Mouse (Mus musculus) common myeloid progenitor, adult 5-6 weeks (primary cell): ENCODE results near the gene Cxcl15. TPM values are rescaled to one million over a fixed set of nuclear protein-coding genes. Genes with fewer than 3 reads are reported as not detected.

Source experiments
- ATAC-seq: replicated peaks from 2 replicates; pipeline ENCODE4 v1.8.0; 2016; ENCODE audit warnings: low read depth, mild to moderate bottlenecking, moderate TSS enrichment, inconsistent platforms; ENCODE audit not compliant: poor library complexity, severe bottlenecking
- total RNA-seq: library from RNA; stranded (forward); fragments of 200-1000, 187-1606 nt; gene quantifications from 2 replicates; pipeline ENCODE4 v1.2.3, GENCODE M21; 2017

Gene Cxcl15
- not detected in 2 replicates for total RNA-seq

- ATAC-seq, result no peak
These were observed at the start of gene Cxcl15 for GRCm38 (mm10) chr5:90794195-90794625. Cxcl15 (plus strand) TSS chr5:90794534.

DNA sequence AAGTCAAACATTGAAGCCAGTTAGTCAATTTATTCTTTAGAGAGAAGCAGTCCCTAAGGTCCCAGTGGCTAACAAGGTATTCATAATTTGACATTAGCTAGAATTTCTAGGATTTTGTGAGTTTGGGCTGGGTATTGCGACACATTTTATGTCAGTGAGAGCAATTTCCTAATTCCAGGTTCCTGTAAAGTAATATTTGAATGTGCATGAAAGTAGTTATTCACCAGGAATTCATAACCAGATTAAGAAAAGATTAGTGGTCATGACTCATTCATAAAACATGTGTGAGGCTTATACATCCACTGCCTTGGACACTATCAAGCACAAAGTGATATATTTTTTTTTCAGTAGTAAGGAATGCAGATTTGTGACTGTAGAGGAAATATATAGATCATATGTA, 40.4 kb upstream of the Cxcl15 start:
- no peak for ATAC-seq

DNA sequence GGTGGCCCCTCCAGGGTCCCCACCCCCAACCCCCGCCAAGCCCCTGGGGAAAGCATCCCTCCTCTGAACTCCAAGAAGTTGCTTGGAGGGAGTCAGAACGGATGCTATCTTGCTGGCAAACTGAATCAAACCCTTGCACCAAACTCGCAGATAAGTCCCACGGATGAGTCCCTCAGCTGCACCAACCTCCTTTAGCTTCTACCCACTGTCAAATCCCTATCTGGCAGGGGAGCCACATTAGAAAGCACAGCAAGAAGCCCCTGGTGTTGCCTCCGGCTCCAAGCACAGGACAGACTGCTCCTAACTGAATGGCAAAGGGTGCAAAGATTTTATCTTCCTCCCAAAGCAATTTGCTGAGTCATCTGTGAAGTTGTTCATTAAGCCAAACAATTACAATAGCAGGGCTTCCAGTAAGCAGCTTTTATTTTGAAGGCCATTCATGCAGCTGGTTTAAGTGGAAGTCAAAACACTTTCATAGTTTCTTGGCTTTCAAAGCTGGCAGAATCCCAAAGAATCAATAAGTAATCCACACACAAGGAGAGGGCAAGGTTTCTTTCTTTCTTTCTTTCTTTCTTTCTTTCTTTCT, 36.2 kb upstream of the Cxcl15 start:
- peak; percentile 27 for ATAC-seq

- ATAC-seq, result peak; percentile 31
These were observed 35.0 kb upstream of the Cxcl15 start, which contains the start of gene Cxcl5 for GRCm38 (mm10) chr5:90759077-90760065. Cxcl5 (plus strand) TSS chr5:90759360.

- ATAC-seq, result no peak
These were observed 34.0 kb upstream of the Cxcl15 start for GRCm38 (mm10) chr5:90760303-90760702.

DNA sequence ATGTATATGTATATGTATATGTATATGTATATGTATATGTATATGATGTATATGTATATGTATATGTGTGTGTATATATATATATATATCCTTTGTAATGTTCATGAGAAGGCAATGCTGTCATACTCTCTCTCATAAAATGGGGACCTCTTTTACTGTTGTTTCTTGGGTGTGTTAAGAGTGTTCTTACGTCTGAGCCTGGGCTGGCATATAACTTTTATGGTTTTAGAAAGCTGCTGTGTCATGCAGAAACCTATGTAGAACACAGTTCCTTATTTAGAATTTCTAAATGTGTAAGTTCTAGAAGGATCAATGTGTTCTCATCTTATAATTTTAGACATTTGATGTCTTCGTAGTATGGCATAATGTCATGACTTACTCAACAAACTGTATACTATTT, 33.5 kb upstream of the Cxcl15 start:
- no peak for ATAC-seq

DNA sequence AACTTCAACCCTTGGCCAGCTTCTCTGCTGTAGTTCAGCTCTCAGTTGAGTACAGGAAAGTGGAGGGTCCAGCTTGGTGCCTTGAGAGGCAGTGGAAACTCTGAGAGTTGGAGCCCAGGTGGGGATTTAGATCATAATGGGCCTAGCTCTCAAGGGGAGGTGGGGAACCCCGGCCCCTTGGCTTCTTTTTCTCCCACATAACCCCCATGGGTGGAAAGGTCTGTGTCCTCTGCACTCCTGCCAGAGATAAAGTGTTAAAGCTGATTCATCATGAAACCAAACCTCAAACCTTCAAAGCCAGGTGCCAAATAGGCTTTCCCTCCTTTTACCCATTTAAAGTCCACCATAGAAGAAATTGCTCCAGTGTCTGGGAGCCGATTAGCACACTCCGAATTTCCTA, 32.5 kb upstream of the Cxcl15 start:
- no peak for ATAC-seq

GRCm38 (mm10) chr5:90763912-90764665, 30.2 kb upstream of the Cxcl15 start:
- ATAC-seq, result no peak

- ATAC-seq, result peak; percentile 39; the same call in 1 of the 2 replicates
These were observed 28.3 kb upstream of the Cxcl15 start for GRCm38 (mm10) chr5:90765821-90766606.

GRCm38 (mm10) chr5:90768218-90768617, 26.1 kb upstream of the Cxcl15 start, which contains the start of gene Ppbp:
Ppbp (plus strand) TSS chr5:90768518.
- ATAC-seq, result no peak

DNA sequence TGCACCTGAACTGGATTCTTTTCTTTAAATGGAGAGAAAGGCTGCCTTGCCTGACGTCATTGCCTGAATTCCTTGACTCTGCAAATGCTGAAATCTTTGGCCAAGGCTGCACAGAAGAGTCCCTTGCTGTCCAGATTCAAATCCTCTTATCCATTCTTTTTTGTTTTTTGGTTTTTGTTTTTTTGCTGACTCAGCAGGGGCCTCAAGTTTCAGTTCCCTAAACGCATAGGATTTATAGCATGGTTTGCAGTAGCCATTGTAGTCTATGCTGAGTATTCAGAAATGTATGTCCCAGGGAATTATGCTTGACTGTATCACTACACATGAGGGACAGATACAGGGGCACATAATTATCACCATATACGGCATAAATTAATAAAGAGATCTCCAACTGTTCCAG, 23.0 kb upstream of the Cxcl15 start:
- ATAC-seq, result peak; percentile 21; the same call in 1 of the 2 replicates

- ATAC-seq, result peak; percentile 73
These were observed 22.3 kb upstream of the Cxcl15 start, which contains the start of gene Pf4 for GRCm38 (mm10) chr5:90771880-90772653. Pf4 (plus strand) TSS chr5:90772435.

DNA sequence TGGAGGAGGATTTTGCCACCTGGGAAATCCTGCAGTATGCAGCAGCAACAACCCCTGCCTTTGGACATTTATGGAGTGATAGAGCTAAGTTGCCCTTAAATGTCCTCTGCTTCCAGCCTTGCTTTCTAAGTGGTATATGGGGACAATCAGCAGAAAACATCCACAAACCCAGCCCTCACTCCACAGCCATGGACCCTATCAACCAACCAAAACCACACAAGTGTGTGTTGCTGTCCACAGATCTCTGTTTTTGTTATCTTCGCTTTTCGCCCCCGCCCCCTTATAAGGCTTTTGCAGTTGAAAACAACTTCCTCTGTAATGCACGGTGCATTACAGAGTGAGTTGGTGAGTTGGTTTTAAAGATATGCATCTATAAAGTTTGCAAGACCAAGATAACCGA, 18.8 kb upstream of the Cxcl15 start:
- ATAC-seq, result peak; percentile 45

DNA sequence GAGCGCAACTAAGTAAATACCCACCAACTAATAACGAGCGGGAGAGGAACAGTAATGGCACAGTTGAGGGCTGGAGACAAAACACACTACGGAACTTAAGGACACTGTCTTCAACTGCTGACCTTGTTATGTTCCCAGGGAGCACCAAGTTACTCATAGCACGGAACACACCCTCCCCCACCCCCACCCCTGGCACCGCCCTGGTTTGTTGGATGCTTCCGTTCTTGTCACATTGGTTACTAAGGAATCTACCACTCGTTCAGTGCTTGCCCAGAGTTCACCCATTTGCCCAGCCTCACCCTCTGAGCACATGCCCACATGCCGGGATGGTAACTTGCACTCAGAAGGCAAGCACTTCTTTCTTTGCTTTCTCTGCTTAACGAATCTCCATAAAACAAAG, 16.7 kb upstream of the Cxcl15 start:
- no peak for ATAC-seq

- no peak for ATAC-seq
These were observed 15.5 kb upstream of the Cxcl15 start for GRCm38 (mm10) chr5:90778856-90779255.

DNA sequence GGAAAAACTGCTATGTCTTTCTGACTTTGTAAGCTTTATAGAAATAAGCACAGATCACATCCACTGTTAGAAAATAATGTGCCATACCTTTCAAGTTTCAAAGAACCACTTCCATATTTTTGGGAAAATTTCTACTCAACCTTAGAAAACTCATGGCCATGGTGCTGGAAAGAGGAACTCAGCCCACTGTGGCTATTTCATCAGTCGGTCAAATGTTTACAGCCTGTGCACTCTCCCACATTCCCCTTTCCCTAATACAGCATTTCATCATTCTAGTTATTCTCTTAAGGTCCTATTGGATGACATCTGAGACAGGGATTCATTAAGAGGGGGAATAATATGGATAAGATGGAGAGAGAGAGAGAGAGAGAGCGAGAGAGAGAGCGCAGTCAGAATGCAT, 10.6 kb upstream of the Cxcl15 start:
- ATAC-seq, result no peak

DNA sequence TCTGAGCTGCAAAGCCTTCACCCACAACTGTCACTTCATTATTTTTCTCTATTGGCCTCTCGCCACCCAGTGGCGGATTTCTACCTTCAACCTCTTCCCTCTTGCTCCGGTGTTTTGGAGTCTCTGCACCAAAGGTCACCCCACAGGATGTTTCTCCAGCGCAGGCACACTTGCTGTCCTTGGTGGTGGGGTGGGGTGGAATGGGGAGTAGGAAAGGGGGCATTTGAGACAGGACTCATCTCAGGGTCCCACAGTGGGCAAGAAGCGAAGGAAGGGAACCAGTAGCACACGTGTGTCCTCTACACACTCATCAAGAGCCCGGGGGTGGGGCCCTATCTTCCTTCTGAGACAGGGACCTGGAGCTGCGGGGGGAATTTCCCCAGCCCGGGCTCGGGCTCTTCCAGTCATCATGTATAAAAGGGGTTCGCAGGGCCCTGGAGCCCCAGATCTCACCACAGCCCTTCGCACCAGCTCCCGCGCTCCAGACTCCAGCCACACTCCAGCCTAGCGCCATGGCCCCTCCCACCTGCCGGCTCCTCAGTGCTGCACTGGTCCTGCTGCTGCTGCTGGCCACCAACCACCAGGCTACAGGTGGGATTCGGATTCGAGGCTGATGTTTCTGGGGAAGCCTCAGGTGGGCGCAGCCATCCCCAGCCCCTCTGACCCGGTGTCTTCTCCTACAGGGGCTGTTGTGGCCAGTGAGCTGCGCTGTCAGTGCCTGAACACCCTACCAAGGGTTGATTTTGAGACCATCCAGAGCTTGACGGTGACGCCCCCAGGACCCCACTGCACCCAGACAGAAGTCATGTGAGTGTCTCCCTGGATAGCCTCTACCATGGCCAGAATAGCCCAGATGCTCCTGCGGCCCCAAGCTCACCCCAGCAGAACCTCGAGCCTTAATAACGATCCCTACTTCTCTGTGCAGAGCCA, 8.4 kb upstream of the Cxcl15 start, which contains the start of gene Cxcl3:
TSS of gene Cxcl3 (plus strand) at position 445 of the 930 bp plus-strand sequence.
- ATAC-seq, result peak; percentile 61

DNA sequence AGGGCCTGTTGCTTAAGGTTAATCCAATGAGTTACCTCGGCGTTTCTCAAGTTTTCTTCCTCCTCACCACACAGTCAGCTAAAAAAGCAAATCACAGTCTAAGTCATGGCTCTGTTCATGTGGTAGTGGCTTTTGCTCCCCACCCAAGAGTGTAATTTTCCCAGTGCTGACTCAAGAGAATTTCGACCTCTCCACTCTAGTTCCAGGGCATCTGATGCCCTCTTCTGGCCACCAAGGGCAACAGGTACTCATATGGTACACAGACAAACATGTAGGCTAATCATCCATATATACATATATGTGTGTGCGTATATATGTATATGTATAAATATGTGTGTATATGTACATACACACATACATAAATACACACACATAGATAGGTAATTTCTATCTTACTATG, 6.2 kb upstream of the Cxcl15 start:
- 0 out of 2 replicates have a peak, but pooled peaks have one; percentile 31 for ATAC-seq
